Mouse (Mus musculus): ENCODE measurements at regions not wholly inside any gene's neighbourhood (a gene's known extent, or its start where the extent isn't known, plus 50 kb on each side); places are given as distances from the start of the nearest gene placed in this dataset.

- peak; percentile 3 for DNase-seq (ENCODE audit: extremely low read depth, low read depth, low spot score)
- H3K27me3 ChIP-seq (ENCODE audit: control insufficient read depth, insufficient read depth, low read length): no peaks in the 10 kb centered on the region
- no peak for TF ChIP-seq POLR2A (IDR thresholded peaks at IDR 0.05; ENCODE audit: extremely low read depth, insufficient read depth, low read length)
- TF ChIP-seq CTCF (IDR thresholded peaks at IDR 0.05; ENCODE audit: low read depth, low read length): no peak
- H3K4me1 ChIP-seq (ENCODE audit: control insufficient read depth, insufficient read depth, low read length): no peaks in the 10 kb centered on the region
- no peaks in the 10 kb centered on the region for H3K36me3 ChIP-seq (ENCODE audit: control insufficient read depth, insufficient read depth, low read length)
- no peak overlapping the region for H3K9ac ChIP-seq (ENCODE audit: low read depth, low read length)
- H3K4me3 ChIP-seq (ENCODE audit: insufficient read depth, low read depth, low read length): no peak overlapping the region
- 84% methylated on average over 2 of the region's 2 CpGs for WGBS
- H3K27ac ChIP-seq (replicated peaks; ENCODE audit: insufficient read depth, low read depth, low read length): 0 out of 2 replicates have a peak overlapping the region, but pooled peaks have one; percentile 16
- no peaks in the 10 kb centered on the region for H3K79me2 ChIP-seq (ENCODE audit: control insufficient read depth, insufficient read depth, low read length)
Measured at GRCm38 (mm10) chr15:5495954-5496353, 252.0 kb upstream of the Ptger4 start.

GRCm38 (mm10) chr15:5504502-5504901, 260.5 kb upstream of the Ptger4 start:
- no peaks in the 10 kb centered on the region for H3K79me2 ChIP-seq (ENCODE audit: control insufficient read depth, insufficient read depth, low read length)
- no peak overlapping the region for H3K27ac ChIP-seq (replicated peaks; ENCODE audit: insufficient read depth, low read depth, low read length)
- no peak for TF ChIP-seq CTCF (IDR thresholded peaks at IDR 0.05; ENCODE audit: low read depth, low read length)
- no peak for TF ChIP-seq POLR2A (IDR thresholded peaks at IDR 0.05; ENCODE audit: extremely low read depth, insufficient read depth, low read length)
- H3K4me1 ChIP-seq (ENCODE audit: control insufficient read depth, insufficient read depth, low read length): no peaks in the 10 kb centered on the region
- no peaks in the 10 kb centered on the region for H3K36me3 ChIP-seq (ENCODE audit: control insufficient read depth, insufficient read depth, low read length)
- no peak for DNase-seq (ENCODE audit: extremely low read depth, low read depth, low spot score)
- WGBS: 90% methylated on average over 3 of the region's 3 CpGs
- H3K4me3 ChIP-seq (ENCODE audit: insufficient read depth, low read depth, low read length): no peak overlapping the region
- H3K9ac ChIP-seq (ENCODE audit: low read depth, low read length): no peak overlapping the region
- no peaks in the 10 kb centered on the region for H3K27me3 ChIP-seq (ENCODE audit: control insufficient read depth, insufficient read depth, low read length)

GRCm38 (mm10) chr15:5506848-5507544, 263.0 kb upstream of the Ptger4 start:
- DNase-seq (ENCODE audit: extremely low read depth, low read depth, low spot score): no peak
- no peak overlapping the region for H3K27ac ChIP-seq (replicated peaks; ENCODE audit: insufficient read depth, low read depth, low read length)
- H3K4me3 ChIP-seq (ENCODE audit: insufficient read depth, low read depth, low read length): no peak overlapping the region
- TF ChIP-seq CTCF (IDR thresholded peaks at IDR 0.05; ENCODE audit: low read depth, low read length): no peak
- TF ChIP-seq POLR2A (IDR thresholded peaks at IDR 0.05; ENCODE audit: extremely low read depth, insufficient read depth, low read length): no peak
- H3K9ac ChIP-seq (ENCODE audit: low read depth, low read length): no peak overlapping the region
- H3K36me3 ChIP-seq (ENCODE audit: control insufficient read depth, insufficient read depth, low read length): no peaks in the 10 kb centered on the region
- no peaks in the 10 kb centered on the region for H3K27me3 ChIP-seq (ENCODE audit: control insufficient read depth, insufficient read depth, low read length)
- no peaks in the 10 kb centered on the region for H3K79me2 ChIP-seq (ENCODE audit: control insufficient read depth, insufficient read depth, low read length)
- no peaks in the 10 kb centered on the region for H3K4me1 ChIP-seq (ENCODE audit: control insufficient read depth, insufficient read depth, low read length)
- 78% methylated on average over 5 of the region's 5 CpGs for WGBS

- Histone ChIP-seq H3K79me2 (ENCODE audit: control insufficient read depth, insufficient read depth, low read length) (no peaks in the 10 kb centered on the region), H3K4me1 (ENCODE audit: control insufficient read depth, insufficient read depth, low read length) (no peaks in the 10 kb centered on the region), H3K27me3 (ENCODE audit: control insufficient read depth, insufficient read depth, low read length) (no peaks in the 10 kb centered on the region), H3K4me3 (ENCODE audit: insufficient read depth, low read depth, low read length) (no peak overlapping the region), H3K9ac (ENCODE audit: low read depth, low read length) (no peak overlapping the region), H3K27ac (replicated peaks; ENCODE audit: insufficient read depth, low read depth, low read length) (no peak overlapping the region), H3K36me3 (ENCODE audit: control insufficient read depth, insufficient read depth, low read length) (no peaks in the 10 kb centered on the region)
- no peak for TF ChIP-seq CTCF (IDR thresholded peaks at IDR 0.05; ENCODE audit: low read depth, low read length)
- 80% methylated on average over 3 of the region's 3 CpGs for WGBS
- no peak for DNase-seq (ENCODE audit: extremely low read depth, low read depth, low spot score)
Measured at GRCm38 (mm10) chr15:5507545-5507913, 263.5 kb upstream of the Ptger4 start.

GRCm38 (mm10) chr15:5510056-5510455, 266.1 kb upstream of the Ptger4 start:
- Histone ChIP-seq H3K27ac (replicated peaks; ENCODE audit: insufficient read depth, low read depth, low read length) (no peak overlapping the region), H3K4me3 (ENCODE audit: insufficient read depth, low read depth, low read length) (no peak overlapping the region), H3K27me3 (ENCODE audit: control insufficient read depth, insufficient read depth, low read length) (no peaks in the 10 kb centered on the region), H3K79me2 (ENCODE audit: control insufficient read depth, insufficient read depth, low read length) (no peaks in the 10 kb centered on the region), H3K9ac (ENCODE audit: low read depth, low read length) (no peak overlapping the region), H3K4me1 (ENCODE audit: control insufficient read depth, insufficient read depth, low read length) (no peaks in the 10 kb centered on the region), H3K36me3 (ENCODE audit: control insufficient read depth, insufficient read depth, low read length) (no peaks in the 10 kb centered on the region)
- TF ChIP-seq POLR2A (IDR thresholded peaks at IDR 0.05; ENCODE audit: extremely low read depth, insufficient read depth, low read length) (no peak), CTCF (IDR thresholded peaks at IDR 0.05; ENCODE audit: low read depth, low read length) (no peak)
- WGBS: 58% methylated on average over 3 of the region's 3 CpGs
- DNase-seq (ENCODE audit: extremely low read depth, low read depth, low spot score): no peak

GRCm38 (mm10) chr15:5511046-5511445, 267.1 kb upstream of the Ptger4 start:
- no peaks in the 10 kb centered on the region for H3K27me3 ChIP-seq (ENCODE audit: control insufficient read depth, insufficient read depth, low read length)
- TF ChIP-seq CTCF (IDR thresholded peaks at IDR 0.05; ENCODE audit: low read depth, low read length) (no peak), POLR2A (IDR thresholded peaks at IDR 0.05; ENCODE audit: extremely low read depth, insufficient read depth, low read length) (no peak)
- H3K79me2 ChIP-seq (ENCODE audit: control insufficient read depth, insufficient read depth, low read length): no peaks in the 10 kb centered on the region
- DNase-seq (ENCODE audit: extremely low read depth, low read depth, low spot score): no peak
- no peaks in the 10 kb centered on the region for H3K4me1 ChIP-seq (ENCODE audit: control insufficient read depth, insufficient read depth, low read length)
- H3K36me3 ChIP-seq (ENCODE audit: control insufficient read depth, insufficient read depth, low read length): no peaks in the 10 kb centered on the region
- H3K9ac ChIP-seq (ENCODE audit: low read depth, low read length): no peak overlapping the region
- no peak overlapping the region for H3K27ac ChIP-seq (replicated peaks; ENCODE audit: insufficient read depth, low read depth, low read length)
- WGBS: 80% methylated on average over 3 of the region's 3 CpGs
- no peak overlapping the region for H3K4me3 ChIP-seq (ENCODE audit: insufficient read depth, low read depth, low read length)
